Mouse (Mus musculus): ENCODE results near the gene Ftsj1.

Ftsj1 gene

DNA sequence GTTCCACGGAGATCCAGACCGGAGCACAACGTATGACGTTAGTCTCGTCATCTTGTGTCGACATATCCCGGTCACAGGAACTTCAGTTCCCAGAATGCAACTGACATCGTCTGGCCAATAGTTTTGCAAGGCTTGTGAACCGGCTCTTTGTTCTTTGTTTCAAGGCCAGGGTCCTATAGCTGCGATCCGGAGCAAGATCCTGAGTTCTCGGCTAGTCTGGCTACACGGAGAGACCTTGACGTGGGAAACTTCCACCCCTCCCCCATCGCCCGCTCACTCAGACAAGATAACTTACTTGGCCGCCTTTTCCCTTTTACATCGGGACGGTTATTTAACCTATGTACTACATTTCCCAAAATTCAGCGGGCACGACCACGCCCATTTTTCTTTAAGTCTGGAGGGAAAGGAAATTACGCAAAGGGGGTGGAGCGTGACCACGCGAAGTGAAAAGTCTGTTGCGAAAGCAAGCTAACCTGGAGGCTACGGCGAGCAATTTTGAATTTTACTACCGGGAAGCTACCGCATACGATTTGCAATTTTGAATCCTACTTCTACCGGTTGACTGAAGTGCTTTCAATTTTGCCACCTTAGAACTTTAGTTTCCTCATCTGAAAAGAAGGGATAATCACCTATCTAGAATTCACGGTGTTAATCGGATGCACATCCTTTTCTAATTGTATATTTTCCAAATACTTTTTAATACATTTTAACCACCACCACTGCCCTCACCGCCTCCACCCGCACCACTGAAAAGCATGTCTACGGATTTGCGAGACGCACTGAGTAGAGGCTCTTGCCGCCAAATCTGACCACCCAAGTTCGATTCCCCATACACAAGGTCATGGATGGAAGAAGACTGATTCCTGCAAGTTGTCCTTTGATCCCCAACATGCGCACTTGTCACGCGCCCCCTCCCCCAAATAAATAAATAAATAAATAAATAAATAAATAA, at the start of gene Ftsj1:
TSS of gene Ftsj1 (minus strand) at position 73 of the 952 bp plus-strand sequence.
- peak; percentile 69 for DNase-seq (ENCODE audit: extremely low spot score, low read depth, low spot score)

DNA sequence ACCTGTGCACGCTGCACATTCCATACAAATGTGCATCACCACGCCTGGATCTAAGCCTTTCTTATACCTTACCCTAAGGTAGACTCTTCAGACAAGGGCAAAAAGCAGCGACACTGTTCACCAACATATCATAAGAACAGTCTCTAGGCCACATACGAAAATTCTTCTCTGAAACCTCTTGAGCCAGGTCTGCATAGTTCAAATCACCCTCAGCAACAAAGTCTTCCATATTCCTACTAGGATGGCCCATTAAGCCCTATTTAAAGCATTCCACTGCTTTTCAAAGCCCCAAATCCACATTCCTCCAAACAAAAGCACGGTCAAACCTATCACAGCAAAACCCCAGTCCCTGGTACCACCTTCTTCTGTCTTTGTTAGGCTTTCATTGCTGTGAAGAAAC, 36.4 kb upstream of the Ftsj1 start:
- DNase-seq (ENCODE audit: extremely low spot score, low read depth, low spot score) = no peak

DNA sequence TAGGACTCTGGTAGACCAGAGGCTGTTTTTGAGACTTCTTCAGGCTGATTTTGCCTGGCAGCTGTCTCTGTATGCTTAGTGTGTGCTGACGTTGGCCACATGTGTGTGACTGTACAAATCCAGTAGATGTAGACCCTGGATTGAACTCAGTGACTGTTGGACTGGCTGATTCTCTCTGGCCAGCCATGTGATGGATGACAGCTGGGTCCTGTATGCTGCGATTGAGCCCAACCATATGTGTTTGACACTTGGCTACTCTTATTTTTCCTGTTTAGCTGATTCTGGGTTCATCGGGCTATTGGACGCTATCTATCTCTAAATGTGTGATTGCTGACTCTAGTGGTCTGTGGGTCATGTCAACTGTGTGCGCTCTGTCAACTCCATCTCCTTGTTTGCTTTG, 21.9 kb upstream of the Ftsj1 start:
- no peak for DNase-seq (ENCODE audit: extremely low spot score, low read depth, low spot score)

GRCm38 (mm10) chrX:8272000-8272399, 19.8 kb upstream of the Ftsj1 start:
- DNase-seq (ENCODE audit: extremely low spot score, low read depth, low spot score) = no peak

- no peak for DNase-seq (ENCODE audit: extremely low spot score, low read depth, low spot score)
These were observed 19.0 kb upstream of the Ftsj1 start, which contains the start of gene Slc38a5 for GRCm38 (mm10) chrX:8271083-8271820. TSS of gene Slc38a5 (plus strand) at chrX:8271133.

DNA sequence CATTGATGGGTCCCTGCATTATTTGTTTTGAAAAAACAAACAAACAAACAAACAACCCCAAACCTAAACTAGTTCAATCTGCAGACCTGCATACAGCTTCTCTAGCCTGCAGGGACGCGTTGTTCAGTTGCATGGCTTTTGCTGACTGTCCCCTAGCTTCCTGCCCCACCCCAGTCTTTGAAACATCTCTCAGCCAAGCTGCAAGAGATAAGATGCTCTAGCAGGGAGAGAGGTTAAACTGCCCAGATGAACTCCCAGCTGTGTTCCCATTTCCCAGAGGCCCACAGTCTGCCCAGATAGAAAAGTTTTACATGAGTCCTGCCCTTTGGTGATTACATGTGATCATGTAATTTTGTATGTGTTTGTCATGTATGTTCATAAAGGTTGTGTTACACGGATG, 12.0 kb upstream of the Ftsj1 start:
- DNase-seq (ENCODE audit: extremely low spot score, low read depth, low spot score) = no peak

GRCm38 (mm10) chrX:8263156-8263804, 11.1 kb upstream of the Ftsj1 start:
- no peak for DNase-seq (ENCODE audit: extremely low spot score, low read depth, low spot score)

DNA sequence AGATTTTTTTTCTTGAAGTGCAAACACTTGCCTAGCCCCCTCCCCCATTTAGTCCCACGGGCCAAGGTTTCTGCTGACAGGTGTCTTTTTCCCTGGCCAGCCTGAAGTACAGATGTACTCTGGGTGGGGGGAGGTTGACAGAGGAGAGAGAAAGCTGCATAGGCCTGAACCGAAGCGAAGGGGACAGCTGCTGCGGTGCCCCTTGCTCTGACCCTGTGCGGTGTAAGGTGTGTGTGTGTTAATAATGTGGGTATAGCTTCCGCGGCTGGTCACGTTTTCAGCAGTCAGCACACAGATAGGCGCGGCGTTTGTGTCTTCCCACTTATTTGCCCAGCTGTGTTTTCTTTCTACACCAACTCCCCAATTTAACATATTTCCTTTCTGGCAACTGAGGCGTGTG, 7.3 kb upstream of the Ftsj1 start:
- DNase-seq (ENCODE audit: extremely low spot score, low read depth, low spot score) = no peak

DNA sequence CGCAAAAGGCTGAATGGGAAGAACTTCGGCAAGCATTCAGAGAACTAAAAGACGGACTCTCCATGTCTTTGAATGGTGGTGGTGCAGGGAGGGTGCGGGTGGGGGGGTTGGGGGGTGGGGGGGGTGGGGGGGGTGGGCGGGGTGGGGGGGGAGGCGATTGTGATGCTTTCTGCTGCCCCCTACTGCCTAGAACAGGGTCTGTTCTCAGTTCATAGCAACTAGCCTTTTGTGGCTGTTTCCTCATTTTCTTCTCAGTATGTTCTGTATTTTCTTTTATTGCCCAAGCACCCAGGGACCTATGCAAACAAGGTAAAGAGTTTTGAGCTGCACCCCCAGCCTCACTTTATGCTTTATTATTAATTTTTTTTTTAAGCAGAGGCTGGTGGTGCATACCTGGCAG, 3.6 kb upstream of the Ftsj1 start:
- DNase-seq (ENCODE audit: extremely low spot score, low read depth, low spot score) = no peak

DNA sequence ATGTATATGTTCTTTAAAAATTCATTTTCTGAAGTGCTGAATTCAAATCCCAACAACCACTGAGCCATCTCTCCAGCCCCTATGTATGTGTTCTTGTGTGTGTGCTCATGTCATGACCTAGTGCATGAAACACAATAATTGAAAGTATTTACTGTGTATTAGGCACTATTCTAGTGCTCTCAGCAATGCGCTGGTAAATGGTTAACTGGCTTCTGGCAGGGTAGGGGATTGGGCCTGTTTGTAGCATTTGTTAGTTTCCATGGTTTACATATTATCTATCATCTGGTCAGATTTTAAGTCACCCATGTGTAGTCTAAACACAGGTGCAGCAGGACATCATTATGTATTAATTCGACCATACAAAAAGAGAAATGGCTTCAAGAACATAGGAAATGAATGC, 1.5 kb upstream of the Ftsj1 start:
- no peak for DNase-seq (ENCODE audit: extremely low spot score, low read depth, low spot score)

DNA sequence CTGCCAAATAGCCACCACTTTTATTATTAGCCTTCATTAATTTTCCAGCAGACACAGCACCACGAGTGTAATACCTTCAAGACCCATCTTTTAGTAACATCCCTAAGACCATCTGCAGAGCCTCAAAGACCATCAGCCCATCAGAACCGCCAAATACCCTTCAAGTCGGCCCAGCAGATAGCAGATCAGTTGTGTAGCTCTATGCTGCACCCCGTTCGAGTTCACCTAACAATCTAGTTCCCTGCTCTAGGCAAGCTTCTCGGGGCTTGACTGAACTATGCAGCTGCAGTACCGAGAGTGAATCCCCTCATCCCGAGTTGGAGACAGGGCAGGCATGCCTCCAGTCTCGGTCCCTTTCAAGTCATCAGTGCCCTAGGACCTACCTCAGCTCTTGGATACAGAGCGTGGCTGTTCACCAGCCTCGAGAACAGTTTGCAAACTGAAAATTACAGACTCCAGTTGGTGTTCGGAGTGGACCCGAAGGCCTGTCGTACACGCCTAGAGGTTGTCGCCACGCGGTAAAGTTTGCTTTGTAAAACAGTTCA, 345 bp downstream of the Ftsj1 start:
- DNase-seq (ENCODE audit: extremely low spot score, low read depth, low spot score) = no peak

- DNase-seq (ENCODE audit: extremely low spot score, low read depth, low spot score) = no peak
These were observed 3.6 kb downstream of the Ftsj1 start for GRCm38 (mm10) chrX:8248542-8249120.

GRCm38 (mm10) chrX:8247680-8248079, 4.5 kb downstream of the Ftsj1 start:
- DNase-seq (ENCODE audit: extremely low spot score, low read depth, low spot score) = no peak

DNA sequence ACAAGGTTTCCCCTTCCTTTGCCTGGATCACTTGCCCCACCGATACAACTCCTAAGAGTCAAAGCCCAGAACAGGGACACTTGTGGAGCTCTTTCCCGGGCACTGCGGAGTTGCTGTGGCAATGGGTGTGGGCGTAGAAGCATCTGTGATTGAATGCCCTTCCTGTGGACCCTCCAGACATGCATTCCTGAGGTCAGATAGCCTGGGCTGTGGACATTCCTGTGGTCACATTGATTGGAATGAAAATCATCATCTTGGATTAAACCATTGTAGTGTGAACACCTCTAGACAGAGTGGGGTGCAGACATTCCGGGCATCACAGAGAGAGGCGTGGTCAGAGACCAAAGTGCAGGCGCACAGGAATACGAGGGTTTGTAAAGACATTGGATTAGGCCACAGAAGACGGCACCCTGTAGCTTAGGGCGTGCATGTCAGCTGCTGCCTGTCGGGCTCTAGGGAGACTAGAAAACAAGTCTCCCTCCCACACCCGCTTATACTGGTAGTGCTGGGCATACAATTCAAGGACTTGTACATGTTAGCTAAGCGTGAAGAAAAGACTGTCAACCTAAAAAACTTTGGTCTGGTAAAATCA, 13.3 kb downstream of the Ftsj1 start:
- DNase-seq (ENCODE audit: extremely low spot score, low read depth, low spot score) = no peak

- DNase-seq (ENCODE audit: extremely low spot score, low read depth, low spot score) = no peak
These were observed 15.5 kb downstream of the Ftsj1 start for GRCm38 (mm10) chrX:8236704-8237103.

GRCm38 (mm10) chrX:8233602-8234001, 18.6 kb downstream of the Ftsj1 start:
- DNase-seq (ENCODE audit: extremely low spot score, low read depth, low spot score) = no peak

- DNase-seq (ENCODE audit: extremely low spot score, low read depth, low spot score) = no peak
These were observed 21.9 kb downstream of the Ftsj1 start for GRCm38 (mm10) chrX:8230272-8230671.

DNA sequence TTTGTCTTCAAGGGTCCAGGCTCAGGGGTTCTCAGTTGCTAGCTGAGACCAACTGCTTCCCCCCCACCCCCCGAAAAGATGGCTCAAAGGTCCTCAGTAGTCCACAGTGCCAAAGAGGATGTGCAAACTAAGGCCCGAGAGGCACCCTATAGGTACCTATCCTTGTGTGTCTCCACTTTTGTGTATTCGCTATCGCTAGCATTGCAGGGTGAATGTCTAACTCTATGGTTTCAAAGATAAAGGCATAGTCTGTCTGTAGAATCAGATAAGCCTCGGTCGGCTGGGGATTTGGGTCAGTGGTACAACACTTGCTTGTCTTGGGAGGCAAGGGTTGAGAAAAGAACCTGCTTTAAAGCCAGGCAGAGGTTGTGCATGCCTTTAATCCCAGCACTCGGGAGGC, 28.7 kb downstream of the Ftsj1 start:
- DNase-seq (ENCODE audit: extremely low spot score, low read depth, low spot score) = no peak

DNA sequence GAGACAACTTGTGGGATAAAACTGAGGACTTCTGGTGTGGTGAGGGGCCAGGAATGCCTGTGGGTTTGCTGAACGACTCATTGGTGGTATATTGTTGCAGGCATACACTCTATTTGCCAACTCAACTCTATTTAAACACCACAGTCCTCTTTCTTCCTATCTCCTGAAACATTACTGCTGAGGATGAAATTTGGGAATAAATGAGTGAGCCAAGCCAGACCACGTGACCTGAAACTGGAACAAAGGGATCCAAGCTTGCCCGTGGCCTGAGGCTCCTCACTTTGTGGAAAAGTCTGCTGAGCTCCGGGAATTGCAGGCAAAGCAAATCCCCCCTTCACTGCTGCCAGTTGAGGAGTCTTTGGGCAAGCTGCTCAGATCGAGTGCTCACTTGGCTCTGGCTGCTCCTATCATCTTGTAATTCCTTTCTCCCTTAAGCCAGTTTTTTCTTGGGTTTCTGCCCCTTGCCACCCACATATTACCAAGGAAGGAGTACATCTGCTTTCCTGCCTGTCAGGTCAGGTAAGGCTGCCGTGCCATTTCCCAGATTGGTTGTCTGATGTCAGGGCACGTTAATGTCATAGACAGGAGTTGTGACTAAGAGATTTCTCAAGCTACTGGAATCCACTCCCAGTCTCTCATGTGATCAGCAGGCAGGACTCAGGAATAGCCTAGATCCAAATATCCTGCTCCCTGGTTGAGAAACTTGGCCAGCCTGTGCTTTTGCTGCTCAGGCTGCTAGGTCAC, 29.4 kb downstream of the Ftsj1 start:
- DNase-seq (ENCODE audit: extremely low spot score, low read depth, low spot score) = no peak

GRCm38 (mm10) chrX:8222296-8222677, 29.9 kb downstream of the Ftsj1 start:
- no peak for DNase-seq (ENCODE audit: extremely low spot score, low read depth, low spot score)
